Mouse (Mus musculus): ENCODE measurements around the gene Tbcd. TPM values are rescaled to one million over a fixed set of nuclear protein-coding genes. Genes with fewer than 3 reads are reported as not detected.

Tbcd gene
- polyA plus RNA-seq, 1 experiment from 2014 or later: 40.8 TPM

GRCm38 (mm10) chr11:121474831-121475230, 23.1 kb downstream of the Tbcd start:
- ATAC-seq (ENCODE audit: low FRiP score, low TSS enrichment): no peak
- Histone ChIP-seq H3K4me2 (replicated peaks; ENCODE audit: low read depth, low read length) (no peak overlapping the region), H3K27me3 (ENCODE audit: insufficient read depth, low read length) (no peaks in the 10 kb centered on the region), H3K27ac (ENCODE audit: low read length) (no peak overlapping the region), H3K9me3 (ENCODE audit: low read length) (no peaks in the 10 kb centered on the region), H3K36me3 (ENCODE audit: insufficient read depth, low read length) (peaks cover 6% of the 10 kb centered on the region; the same call in 1 of the 2 replicates), H3K4me1 (ENCODE audit: insufficient read depth, low read length) (no peaks in the 10 kb centered on the region), H3K4me3 (ENCODE audit: low read length) (no peak overlapping the region), H3K9ac (replicated peaks; ENCODE audit: low read length) (no peak overlapping the region)
- WGBS: 72% methylated on average over 3 of the region's 3 CpGs

DNA sequence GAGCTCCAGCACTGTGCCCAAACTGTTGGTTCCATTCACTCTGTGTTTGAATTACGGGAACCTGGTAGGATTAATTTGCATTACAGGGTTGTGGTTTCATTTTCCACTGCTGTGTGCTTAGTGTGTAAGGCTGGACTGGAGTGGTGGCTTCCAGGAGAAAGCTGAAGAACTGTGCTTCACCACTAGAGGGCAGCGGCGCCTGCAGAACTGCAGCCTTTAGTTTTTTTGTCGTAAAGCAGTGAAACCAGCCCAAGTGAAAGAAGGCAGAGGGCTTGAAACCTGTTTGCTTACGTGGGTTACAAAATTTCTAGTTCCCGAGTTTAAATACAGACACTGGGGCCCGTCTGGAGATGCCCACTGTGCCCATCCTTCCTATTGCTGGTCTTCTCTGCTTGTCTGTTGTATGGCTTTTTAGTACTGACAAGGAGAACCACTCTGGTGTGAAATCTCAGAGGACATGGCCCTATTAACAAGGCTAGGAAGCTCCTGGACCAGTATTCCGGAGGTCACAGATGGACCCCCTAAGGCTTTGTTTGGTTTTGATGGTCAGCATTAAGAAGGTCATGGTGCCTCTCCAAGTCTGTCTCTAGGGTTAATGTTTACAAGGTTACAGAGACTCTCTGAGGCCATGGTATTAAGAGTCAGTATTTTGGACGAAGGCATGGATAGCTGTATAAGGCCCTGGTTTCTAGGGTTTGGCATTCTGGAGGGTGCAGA, 24.1 kb downstream of the Tbcd start:
- no peaks in the 10 kb centered on the region for H3K9me3 ChIP-seq (ENCODE audit: low read length)
- no peak overlapping the region for H3K9ac ChIP-seq (replicated peaks; ENCODE audit: low read length)
- 31% methylated on average over 9 of the region's 9 CpGs for WGBS
- peaks cover 6% of the 10 kb centered on the region; the same call in 1 of the 2 replicates for H3K36me3 ChIP-seq (ENCODE audit: insufficient read depth, low read length)
- H3K27ac ChIP-seq (ENCODE audit: low read length): no peak overlapping the region
- no peaks in the 10 kb centered on the region for H3K4me1 ChIP-seq (ENCODE audit: insufficient read depth, low read length)
- peak; percentile 31 for ATAC-seq (ENCODE audit: low FRiP score, low TSS enrichment)
- H3K4me2 ChIP-seq (replicated peaks; ENCODE audit: low read depth, low read length): no peak overlapping the region
- H3K27me3 ChIP-seq (ENCODE audit: insufficient read depth, low read length): no peaks in the 10 kb centered on the region
- no peak overlapping the region for H3K4me3 ChIP-seq (ENCODE audit: low read length)

DNA sequence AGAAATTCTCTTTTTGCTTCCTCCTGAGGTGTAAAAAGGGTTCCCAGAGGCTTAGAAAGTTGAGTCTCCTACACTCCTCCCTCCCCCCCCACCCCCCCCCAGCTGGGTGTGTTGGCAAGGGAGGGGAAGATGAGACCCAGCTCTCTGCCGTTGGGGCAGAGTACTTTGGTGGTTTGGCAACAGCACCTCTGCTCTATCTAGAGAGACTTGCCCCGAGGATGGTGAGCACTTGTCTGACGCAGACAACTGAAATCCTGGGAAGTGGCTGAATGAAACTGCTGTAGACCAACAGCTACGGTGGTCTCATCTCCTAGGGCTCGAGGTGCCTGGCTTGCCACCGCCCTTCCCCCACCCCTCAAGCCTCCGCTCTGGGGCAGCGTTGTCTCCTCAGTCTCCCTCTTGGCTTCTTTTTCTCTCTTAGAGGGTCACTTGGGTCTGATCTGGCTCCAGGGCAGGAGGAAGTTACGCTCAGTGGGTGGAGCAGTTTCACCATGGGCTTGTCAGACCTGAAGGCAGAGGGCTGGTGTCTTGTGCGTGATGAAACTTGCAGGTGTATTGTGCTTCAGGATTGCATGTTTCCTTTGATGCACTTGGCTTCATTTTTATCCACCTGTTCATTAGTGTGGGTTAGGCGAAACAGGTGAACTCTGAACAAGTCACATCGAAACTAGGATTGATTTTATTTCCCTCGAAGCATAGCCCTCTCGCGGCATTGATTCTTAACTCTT, 27.9 kb downstream of the Tbcd start:
- Histone ChIP-seq H3K36me3 (ENCODE audit: insufficient read depth, low read length) (peaks cover 6% of the 10 kb centered on the region; the same call in 1 of the 2 replicates), H3K27me3 (ENCODE audit: insufficient read depth, low read length) (no peaks in the 10 kb centered on the region), H3K4me2 (replicated peaks; ENCODE audit: low read depth, low read length) (no peak overlapping the region), H3K9ac (replicated peaks; ENCODE audit: low read length) (no peak overlapping the region), H3K27ac (ENCODE audit: low read length) (no peak overlapping the region), H3K4me1 (ENCODE audit: insufficient read depth, low read length) (no peaks in the 10 kb centered on the region), H3K4me3 (ENCODE audit: low read length) (no peak overlapping the region), H3K9me3 (ENCODE audit: low read length) (no peaks in the 10 kb centered on the region)
- no peak for ATAC-seq (ENCODE audit: low FRiP score, low TSS enrichment)
- 89% methylated on average over 15 of the region's 15 CpGs for WGBS

DNA sequence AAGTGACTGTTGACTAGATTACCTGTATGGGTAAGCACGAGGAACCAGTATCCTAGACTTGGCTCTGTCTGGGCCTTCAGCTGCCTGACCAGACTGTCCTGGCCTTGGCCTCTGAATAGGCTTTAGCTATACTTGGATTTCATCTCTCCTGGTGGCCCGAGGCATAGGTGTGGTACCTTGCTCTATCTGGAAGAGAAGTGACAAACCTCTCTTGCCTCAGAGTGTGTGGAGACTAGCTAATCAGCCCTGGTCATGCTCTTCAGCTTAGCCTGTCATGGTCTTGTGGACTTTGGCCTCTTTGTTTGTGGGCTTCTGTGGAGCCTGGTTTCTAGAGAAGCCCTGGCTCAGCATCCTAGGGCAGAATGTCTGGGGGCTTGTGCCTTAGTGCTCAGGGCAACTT, 29.4 kb downstream of the Tbcd start:
- no peak; the same call in 1 of the 2 replicates for ATAC-seq (ENCODE audit: low FRiP score, low TSS enrichment)

DNA sequence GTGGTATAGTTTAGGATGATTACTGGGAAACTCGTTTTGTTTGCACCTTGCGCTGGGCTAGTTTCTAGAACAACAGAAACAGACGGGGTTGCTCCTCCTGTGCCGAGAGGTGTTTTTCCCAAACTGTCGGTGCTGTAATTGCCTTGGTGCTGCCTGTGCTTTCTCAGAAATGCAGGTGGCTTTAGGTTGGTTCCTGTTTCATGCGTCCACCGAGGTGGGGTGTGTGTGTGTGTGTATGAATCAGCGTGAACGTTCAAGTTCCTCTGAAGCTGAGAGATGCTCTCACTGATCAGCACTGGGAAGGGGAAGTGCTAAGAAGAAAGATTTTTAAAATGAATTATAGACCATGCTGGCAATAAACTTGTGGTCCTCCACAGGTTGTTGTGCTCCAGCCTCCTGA, 34.1 kb downstream of the Tbcd start:
- no peak overlapping the region for H3K4me2 ChIP-seq (replicated peaks; ENCODE audit: low read depth, low read length)
- H3K9ac ChIP-seq (replicated peaks; ENCODE audit: low read length): no peak overlapping the region
- H3K27ac ChIP-seq (ENCODE audit: low read length): no peak overlapping the region
- no peak overlapping the region for H3K4me3 ChIP-seq (ENCODE audit: low read length)
- no peaks in the 10 kb centered on the region for H3K27me3 ChIP-seq (ENCODE audit: insufficient read depth, low read length)
- no peak for ATAC-seq (ENCODE audit: low FRiP score, low TSS enrichment)
- WGBS: 74% methylated on average over 9 of the region's 9 CpGs
- H3K9me3 ChIP-seq (ENCODE audit: low read length): no peaks in the 10 kb centered on the region
- no peaks in the 10 kb centered on the region for H3K4me1 ChIP-seq (ENCODE audit: insufficient read depth, low read length)
- H3K36me3 ChIP-seq (ENCODE audit: insufficient read depth, low read length): no peaks in the 10 kb centered on the region

More for the DNA sequence above, 29.4 kb downstream of the Tbcd start:
- no peak overlapping the region for H3K4me2 ChIP-seq (replicated peaks; ENCODE audit: low read depth, low read length)
- H3K4me3 ChIP-seq (ENCODE audit: low read length): no peak overlapping the region
- peaks cover 3% of the 10 kb centered on the region; the same call in 1 of the 2 replicates for H3K36me3 ChIP-seq (ENCODE audit: insufficient read depth, low read length)
- H3K9me3 ChIP-seq (ENCODE audit: low read length): no peaks in the 10 kb centered on the region
- H3K4me1 ChIP-seq (ENCODE audit: insufficient read depth, low read length): no peaks in the 10 kb centered on the region
- H3K27me3 ChIP-seq (ENCODE audit: insufficient read depth, low read length): no peaks in the 10 kb centered on the region
- H3K9ac ChIP-seq (replicated peaks; ENCODE audit: low read length): no peak overlapping the region
- WGBS: 95% methylated on average over 2 of the region's 2 CpGs
- no peak overlapping the region for H3K27ac ChIP-seq (ENCODE audit: low read length)

- no peaks in the 10 kb centered on the region for H3K36me3 ChIP-seq (ENCODE audit: insufficient read depth, low read length)
- no peaks in the 10 kb centered on the region for H3K9me3 ChIP-seq (ENCODE audit: low read length)
- no peak overlapping the region for H3K9ac ChIP-seq (replicated peaks; ENCODE audit: low read length)
- no peaks in the 10 kb centered on the region for H3K27me3 ChIP-seq (ENCODE audit: insufficient read depth, low read length)
- H3K27ac ChIP-seq (ENCODE audit: low read length): no peak overlapping the region
- no peak overlapping the region for H3K4me2 ChIP-seq (replicated peaks; ENCODE audit: low read depth, low read length)
- ATAC-seq (ENCODE audit: low FRiP score, low TSS enrichment): no peak
- H3K4me3 ChIP-seq (ENCODE audit: low read length): no peak overlapping the region
- H3K4me1 ChIP-seq (ENCODE audit: insufficient read depth, low read length): no peaks in the 10 kb centered on the region
Observed at GRCm38 (mm10) chr11:121490651-121491050, 38.9 kb downstream of the Tbcd start.

- Histone ChIP-seq H3K4me3 (ENCODE audit: low read length) (no peak overlapping the region), H3K27ac (ENCODE audit: low read length) (no peak overlapping the region), H3K4me2 (replicated peaks; ENCODE audit: low read depth, low read length) (no peak overlapping the region), H3K9me3 (ENCODE audit: low read length) (no peaks in the 10 kb centered on the region), H3K36me3 (ENCODE audit: insufficient read depth, low read length) (peaks cover 9% of the 10 kb centered on the region; the same call in 1 of the 2 replicates), H3K9ac (replicated peaks; ENCODE audit: low read length) (no peak overlapping the region), H3K27me3 (ENCODE audit: insufficient read depth, low read length) (no peaks in the 10 kb centered on the region), H3K4me1 (ENCODE audit: insufficient read depth, low read length) (no peaks in the 10 kb centered on the region)
- no peak for ATAC-seq (ENCODE audit: low FRiP score, low TSS enrichment)
Observed at GRCm38 (mm10) chr11:121500595-121500994, 48.8 kb downstream of the Tbcd start.

GRCm38 (mm10) chr11:121501525-121501924, 49.8 kb downstream of the Tbcd start:
- no peaks in the 10 kb centered on the region for H3K9me3 ChIP-seq (ENCODE audit: low read length)
- no peaks in the 10 kb centered on the region for H3K27me3 ChIP-seq (ENCODE audit: insufficient read depth, low read length)
- H3K9ac ChIP-seq (replicated peaks; ENCODE audit: low read length): no peak overlapping the region
- H3K27ac ChIP-seq (ENCODE audit: low read length): no peak overlapping the region
- peaks cover 12% of the 10 kb centered on the region; the same call in 1 of the 2 replicates for H3K36me3 ChIP-seq (ENCODE audit: insufficient read depth, low read length)
- no peak overlapping the region for H3K4me3 ChIP-seq (ENCODE audit: low read length)
- H3K4me1 ChIP-seq (ENCODE audit: insufficient read depth, low read length): no peaks in the 10 kb centered on the region
- no peak overlapping the region for H3K4me2 ChIP-seq (replicated peaks; ENCODE audit: low read depth, low read length)
- 86% methylated on average over 4 of the region's 4 CpGs for WGBS
- no peak for ATAC-seq (ENCODE audit: low FRiP score, low TSS enrichment)

DNA sequence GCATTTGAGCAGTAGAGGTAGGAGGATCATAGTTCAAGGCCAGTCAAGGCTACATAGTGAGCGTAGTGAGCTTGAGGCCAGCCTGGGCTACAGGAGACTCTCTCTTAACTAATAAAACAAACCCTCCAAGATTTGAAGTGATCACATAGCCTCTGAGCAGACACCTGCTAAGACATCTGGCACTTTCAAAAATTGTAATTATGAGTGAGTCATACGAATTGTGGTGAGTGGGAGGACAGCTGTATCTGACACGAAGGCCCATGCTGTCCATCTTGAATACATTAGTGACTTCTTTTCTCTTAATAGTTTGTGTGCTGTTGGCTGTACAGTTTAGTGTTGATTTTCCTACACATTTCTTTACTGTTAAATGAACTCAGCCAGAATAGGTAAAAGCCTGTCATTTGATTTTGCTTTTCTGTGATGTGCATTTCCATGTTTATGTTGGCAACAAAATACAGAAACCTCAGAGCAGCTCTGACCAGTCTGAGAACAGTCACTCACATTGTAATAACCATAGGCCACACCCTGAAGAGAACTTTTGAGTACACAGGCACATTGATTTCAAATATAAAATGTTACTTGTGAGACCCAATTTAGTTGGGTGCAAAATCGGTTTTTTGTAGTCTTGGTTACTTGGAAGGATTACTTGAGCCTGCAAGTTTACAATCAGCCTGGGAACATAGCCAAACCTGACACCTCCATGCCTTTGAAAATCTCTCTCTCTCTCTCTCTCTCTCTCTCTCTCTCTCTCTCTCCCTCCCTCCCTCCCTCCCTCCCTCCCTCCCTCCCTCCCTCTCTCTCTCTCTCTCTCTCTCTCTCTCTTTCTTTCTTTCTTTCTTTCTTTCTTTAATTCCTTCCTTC, 50.5 kb downstream of the Tbcd start:
- H3K4me2 ChIP-seq (replicated peaks; ENCODE audit: low read depth, low read length): no peak overlapping the region
- no peak overlapping the region for H3K4me3 ChIP-seq (ENCODE audit: low read length)
- H3K27me3 ChIP-seq (ENCODE audit: insufficient read depth, low read length): no peaks in the 10 kb centered on the region
- no peak for ATAC-seq (ENCODE audit: low FRiP score, low TSS enrichment)
- no peak overlapping the region for H3K9ac ChIP-seq (replicated peaks; ENCODE audit: low read length)
- H3K36me3 ChIP-seq (ENCODE audit: insufficient read depth, low read length): peaks cover 12% of the 10 kb centered on the region; the same call in 1 of the 2 replicates
- WGBS: 68% methylated on average over 4 of the region's 4 CpGs
- no peak overlapping the region for H3K27ac ChIP-seq (ENCODE audit: low read length)
- H3K9me3 ChIP-seq (ENCODE audit: low read length): no peaks in the 10 kb centered on the region
- H3K4me1 ChIP-seq (ENCODE audit: insufficient read depth, low read length): no peaks in the 10 kb centered on the region

Data from kidney, embryonic 16.5 days (tissue).